8 mouse cellular contexts compared by ENCODE assay signal in genomic region chr7:99375455-99375854, GRCm38 (mm10). TPM values are rescaled to one million over a fixed set of nuclear protein-coding genes. Genes with fewer than 3 reads are reported as not detected.
DNase-seq lines count a peak whose midpoint lies in the region; ATAC-seq lines count a peak whose summit lies in the region.
"Had no signal": no experiment of that assay in that cellular context is flagged by ENCODE, and none has a peak within 500 bp of the region (broad histone marks: within the 10 kb centered on the region; RNA-seq: fewer than 3 reads in every experiment).

No protein-coding gene starts in this region.

- H3K4me2 ChIP-seq in neural tube, embryonic 15.5 days = no peak overlapping the region

- 9% methylated on average over 4 of the region's 4 CpGs for WGBS in neural tube, embryonic 15.5 days

- ATAC-seq in neural tube, embryonic 15.5 days (ENCODE audit: low FRiP score) = no peak

- H3K4me3 ChIP-seq in neural tube, embryonic 15.5 days (replicated peaks) = no peak overlapping the region
- H3K4me3 ChIP-seq: myocyte had no signal

- H3K36me3 ChIP-seq in neural tube, embryonic 15.5 days = no peaks in the 10 kb centered on the region

- H3K27me3 ChIP-seq in neural tube, embryonic 15.5 days (replicated peaks) = no peaks in the 10 kb centered on the region

- H3K4me1 ChIP-seq in neural tube, embryonic 15.5 days = peaks cover 6% of the 10 kb centered on the region

- DNase-seq in neural tube, embryonic 10.5 days (ENCODE audit: extremely low spot score, low spot score) = peak; percentile 79
- peak; percentile 83 to 85 for DNase-seq in adrenal gland, adult 18-20 months (ENCODE audit: low spot score in 2 of 2)
- DNase-seq in embryo, embryonic 10 days (ENCODE audit: low spot score) = peak; percentile 68
- DNase-seq in kidney, postnatal 4 days = peak; percentile 88 to 90
- peak; percentile 91 for DNase-seq in lung, postnatal 36 days
- peak; percentile 72 to 92 for DNase-seq in spleen, postnatal 4 days (ENCODE audit: low spot score in 2 of 2)

- H3K9ac ChIP-seq in neural tube, embryonic 15.5 days (replicated peaks) = no peak overlapping the region

- no peaks in the 10 kb centered on the region for H3K9me3 ChIP-seq in neural tube, embryonic 15.5 days (replicated peaks)

- H3K27ac ChIP-seq in neural tube, embryonic 15.5 days (replicated peaks) = no peak overlapping the region

RNA-seq across cellular contexts. Expression of gene Gdpd5, which starts 5.8 kb away (rescaled TPM):
- polyA plus RNA-seq in neural tube, embryonic 15.5 days (2015; fragmentation: Nextera tagmentation; extraction: Ambion mirVana) = 41.2 and 45.7 TPM in 2 replicates
- 1 to 10 TPM; 5.4 to 7.5 TPM for total RNA-seq in adrenal gland, adult 18-20 months (2021)

RNA-seq across cellular contexts. Expression of gene Serpinh1, which starts 22.4 kb away (rescaled TPM):
- 332 and 435 TPM in 2 replicates for polyA plus RNA-seq in neural tube, embryonic 15.5 days (2015; fragmentation: Nextera tagmentation; extraction: Ambion mirVana)
- total RNA-seq in adrenal gland, adult 18-20 months (2021) = 100 to 1,000 TPM; 244 to 442 TPM
